Mouse (Mus musculus) cerebellum, adult 2 months (tissue): Measurements from ENCODE around the gene Tom1l1.

ENCODE experiments used
- CTCF ChIP-seq: fragments of 200-500 bp; IDR thresholded peaks from 2 replicates; pipeline ENCODE4 v1.5.1; 2011; ENCODE audit warnings: low read depth, mild to moderate bottlenecking, control low read depth, low read length, moderate library complexity, borderline replicate concordance; ENCODE audit not compliant: insufficient read depth
- POLR2A ChIP-seq: fragments of 200-500 bp; IDR thresholded peaks from 2 replicates; pipeline ENCODE4 v1.6.1; 2011; ENCODE audit warnings: low read length, control low read depth, borderline replicate concordance; ENCODE audit not compliant: insufficient read depth

- TF ChIP-seq CTCF, result no peak
- TF ChIP-seq POLR2A, result no peak
These were observed 38.6 kb upstream of the Tom1l1 start for GRCm38 (mm10) chr11:90726730-90727129.
